Mouse (Mus musculus) myocyte (in vitro differentiated cells): Measurements from ENCODE around the gene Zap70.

Experiments used
- MAX ChIP-seq: IDR thresholded peaks from one replicate; pipeline ENCODE4 v1.6.1; 2011; ENCODE audit warnings: low read depth, mild to moderate bottlenecking, control low read depth
- POLR2A ChIP-seq: IDR thresholded peaks from one replicate; pipeline ENCODE4 v1.6.1; 2011; ENCODE audit warnings: low read depth, mild to moderate bottlenecking, control low read depth, moderate library complexity; ENCODE audit not compliant: insufficient read length
- TCF12 ChIP-seq: IDR thresholded peaks from one replicate; pipeline ENCODE4 v1.6.1; 2011; ENCODE audit warnings: mild to moderate bottlenecking, control low read depth; ENCODE audit not compliant: poor library complexity, insufficient read depth, severe bottlenecking
- USF1 ChIP-seq: IDR thresholded peaks from one replicate; pipeline ENCODE4 v1.6.1; 2011; ENCODE audit warnings: low read depth, mild to moderate bottlenecking, control low read depth, moderate library complexity

DNA sequence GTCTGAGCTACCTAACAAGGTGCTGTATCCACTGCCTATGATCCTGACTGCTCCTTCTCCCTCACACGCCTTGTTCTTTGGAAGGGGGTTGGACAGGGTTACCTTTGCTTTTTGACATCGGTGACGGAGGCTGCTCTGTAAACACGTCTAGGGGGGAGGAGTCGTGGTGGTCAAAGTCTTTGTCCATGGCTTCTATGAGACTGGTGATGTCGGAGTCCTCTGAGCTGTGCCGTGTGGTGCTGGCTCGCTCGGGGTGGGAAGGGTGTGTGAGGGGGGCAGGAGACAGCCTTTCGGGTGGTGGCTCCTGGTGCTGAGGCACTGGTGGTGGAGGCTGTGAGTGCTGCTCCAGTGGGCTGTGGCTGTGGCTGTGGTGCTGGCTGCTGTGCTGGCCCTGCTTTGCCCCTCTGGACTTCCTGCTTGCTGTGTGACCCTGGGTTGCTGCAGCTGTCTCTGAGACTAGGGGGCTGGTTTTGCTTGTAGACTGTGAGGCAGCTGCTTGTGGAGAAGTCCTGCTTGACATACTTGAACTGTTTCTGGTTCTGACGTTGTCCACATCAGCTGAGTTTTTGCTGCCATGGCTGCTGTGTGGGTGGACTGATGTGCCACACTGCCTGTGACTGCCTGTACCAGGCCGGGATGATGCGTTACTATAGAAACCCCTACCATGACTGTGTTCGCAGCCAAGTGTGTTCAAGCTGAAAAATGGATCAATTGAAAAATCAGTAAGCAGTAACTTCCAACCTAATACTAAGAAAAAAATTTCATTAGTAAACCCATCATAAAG, 46.4 kb downstream of the Zap70 start:
- TF ChIP-seq MAX (no peak), TCF12 (no peak), USF1 (no peak), POLR2A (no peak)
